Mouse (Mus musculus) kidney, adult 8-10 months (tissue): Measurements from ENCODE around the gene Bcl9.

Source experiments
- DNase-seq, 2 experiments: peaks; one replicate each; pipeline ENCODE4 v3.0.0; 2022

The Bcl9 gene

DNA sequence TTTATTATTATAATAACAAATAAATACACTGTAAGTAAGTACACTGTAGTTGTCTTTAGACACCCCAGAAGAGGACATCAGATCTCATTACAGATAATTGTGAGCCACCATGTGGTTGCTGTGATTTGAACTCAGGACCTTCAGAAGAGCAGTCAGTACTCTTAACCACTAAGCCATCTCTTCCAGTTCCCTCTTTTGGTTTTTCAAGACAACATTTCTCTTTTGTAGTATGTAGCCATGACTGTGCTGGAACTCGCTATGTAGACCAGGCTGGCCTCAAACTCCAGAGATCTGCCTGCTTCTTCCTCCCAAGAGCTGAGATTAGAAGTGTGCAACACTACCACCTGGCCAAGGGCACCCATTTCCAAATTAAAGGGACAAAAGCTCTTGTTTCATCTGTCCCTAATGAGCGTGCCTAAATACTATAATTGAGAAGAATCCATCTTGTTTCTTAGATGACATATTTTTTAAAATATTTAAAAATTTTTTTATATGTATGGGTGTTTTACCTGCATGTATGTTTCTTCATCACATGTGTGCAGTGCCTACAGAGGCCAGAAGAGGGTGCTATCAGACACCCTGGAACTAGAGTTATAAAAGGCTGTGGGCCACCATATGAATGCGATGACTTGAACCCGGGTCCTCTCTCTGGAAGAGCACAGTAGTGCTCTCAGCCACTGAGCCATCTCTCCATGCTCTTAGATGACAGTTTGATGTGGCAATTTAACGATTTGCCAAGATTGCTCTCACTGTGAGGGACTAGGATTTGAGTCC is 66.9 kb downstream of the Bcl9 start:
- DNase-seq, result no peak

DNA sequence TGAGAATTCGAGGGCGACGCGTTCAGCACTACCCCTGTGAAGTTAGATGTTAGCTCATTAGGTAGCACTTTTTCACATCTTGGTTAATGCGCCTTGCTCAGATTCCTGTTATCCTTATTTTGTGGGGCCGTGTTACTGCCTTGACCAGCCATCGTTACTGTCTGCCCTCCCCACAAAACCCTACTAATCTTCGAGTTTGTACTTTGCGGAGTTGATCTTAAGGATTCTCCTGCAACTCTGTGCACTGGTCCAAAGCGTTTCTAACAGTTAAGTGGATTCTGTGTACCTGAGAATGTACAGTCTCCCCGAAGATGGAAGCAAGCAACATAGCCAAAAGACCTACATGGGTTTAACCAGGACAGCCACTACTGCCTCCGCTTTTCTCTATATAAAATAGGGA is 69.3 kb downstream of the Bcl9 start:
- DNase-seq, result no peak

DNA sequence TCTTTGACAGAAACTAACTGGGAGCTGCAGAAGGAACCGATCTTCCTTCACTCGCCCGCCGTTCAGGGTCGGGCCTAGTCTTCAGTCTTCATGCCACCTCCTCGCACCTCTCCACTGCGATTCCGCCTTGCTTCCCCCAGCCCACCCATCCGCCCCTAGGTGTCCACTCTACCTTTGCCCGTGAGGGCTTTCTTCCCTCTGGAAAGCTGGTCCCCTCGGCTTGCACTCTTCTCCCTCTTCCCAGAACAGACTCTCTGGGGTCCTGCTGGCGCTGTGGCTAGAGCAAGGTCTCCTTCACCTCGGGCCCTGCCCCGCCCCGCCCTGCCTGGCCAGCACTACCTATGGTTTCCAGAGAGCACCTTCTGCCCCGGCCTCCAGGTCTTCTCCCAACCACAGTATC is 69.7 kb downstream of the Bcl9 start:
- peak in 1 of 2 experiments; percentile 38 for DNase-seq

DNA sequence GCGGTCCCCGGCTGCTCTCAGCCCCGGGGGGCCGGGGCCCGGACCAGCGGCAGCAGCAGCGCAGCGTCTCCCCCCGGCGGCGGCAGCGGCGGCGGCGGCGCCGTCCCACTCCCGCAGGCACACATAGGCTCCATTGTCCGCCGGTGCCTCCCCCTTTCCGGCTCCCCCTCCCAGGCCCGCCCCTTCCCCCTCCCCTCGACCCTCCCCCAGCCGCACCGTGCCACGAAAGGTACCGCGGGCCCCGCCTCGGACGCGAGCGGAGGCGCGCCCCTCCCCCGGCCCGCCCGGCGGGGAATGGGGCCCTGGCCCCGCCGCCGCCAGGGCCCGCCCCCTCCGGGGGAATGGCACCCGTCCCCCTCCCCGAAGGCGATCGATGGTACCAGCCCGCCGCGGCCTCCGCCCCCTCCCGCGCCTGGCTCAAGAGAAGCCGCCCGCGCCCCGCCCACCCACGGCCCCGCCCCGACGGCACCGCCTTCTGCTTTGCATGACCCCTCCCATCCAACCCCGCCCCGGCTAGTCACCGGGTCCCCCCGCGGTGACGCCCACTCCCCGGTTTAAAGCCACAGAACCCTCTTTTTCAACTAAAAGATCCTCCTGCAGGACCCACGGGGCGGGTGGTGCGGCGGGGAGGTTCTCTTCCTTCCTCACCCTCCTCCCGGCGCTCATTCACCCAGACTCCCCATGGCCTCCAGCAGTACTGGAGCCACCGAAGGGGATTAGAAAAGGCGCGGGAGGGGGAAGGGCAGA is 70.3 kb downstream of the Bcl9 start:
- peak; percentile 94 to 95 for DNase-seq

DNA sequence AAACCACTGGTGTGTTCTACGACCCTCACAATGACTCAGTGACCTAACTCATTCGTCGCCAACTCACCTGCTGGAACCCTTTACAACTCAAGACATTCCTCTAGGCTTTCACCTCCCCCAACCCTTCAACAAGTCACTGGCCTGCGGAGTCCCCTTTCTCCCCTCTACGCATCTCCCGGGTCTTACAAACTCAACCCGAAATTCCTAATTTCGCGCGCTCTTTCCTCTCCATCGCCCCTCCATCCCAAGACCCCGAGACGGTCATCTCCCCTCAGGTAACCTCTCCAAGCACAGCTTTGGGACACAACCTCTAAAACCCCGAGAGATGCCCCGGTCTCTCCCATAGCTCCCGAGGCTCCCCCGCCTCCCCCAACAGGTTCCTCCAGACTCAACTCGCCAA is 71.0 kb downstream of the Bcl9 start:
- DNase-seq, result no peak

DNA sequence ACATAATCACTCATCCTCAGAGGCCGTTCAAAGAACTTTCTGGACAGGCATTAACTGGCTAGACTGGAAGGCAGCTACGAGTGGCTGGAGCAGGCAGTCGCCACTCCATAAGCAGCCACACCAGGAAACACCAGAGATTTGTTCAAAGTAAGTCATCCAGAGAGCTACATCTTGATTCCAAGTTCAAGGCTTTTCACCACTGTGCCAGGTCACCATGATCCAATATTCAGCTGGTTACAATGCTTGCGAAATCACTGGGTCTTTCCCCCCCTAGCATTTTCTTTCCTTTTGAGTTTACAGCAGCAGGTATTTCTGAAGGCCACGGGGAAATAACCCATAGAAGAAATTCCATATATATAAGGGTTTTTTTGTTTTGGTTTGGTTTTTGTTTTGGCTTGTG is 72.5 kb downstream of the Bcl9 start:
- DNase-seq, result no peak

DNA sequence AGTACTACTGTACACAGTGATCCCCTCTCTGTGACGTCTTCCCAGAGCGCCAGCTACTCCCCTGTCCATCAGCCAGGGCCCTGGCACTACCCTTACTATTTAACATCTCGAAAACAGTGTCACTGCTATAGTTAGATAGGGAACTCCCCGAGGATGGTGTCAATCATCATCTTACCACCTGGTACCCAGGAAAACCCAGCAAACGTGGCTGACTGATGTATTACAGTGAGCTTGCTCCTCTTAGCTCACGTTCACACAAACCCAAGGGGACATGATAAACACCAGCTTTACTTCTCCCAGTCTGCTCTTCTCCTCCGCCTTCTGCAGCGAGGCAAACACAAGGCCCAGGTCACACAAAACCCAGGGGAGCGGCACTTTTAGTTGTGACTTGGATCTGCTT is 74.5 kb downstream of the Bcl9 start:
- no peak for DNase-seq

DNA sequence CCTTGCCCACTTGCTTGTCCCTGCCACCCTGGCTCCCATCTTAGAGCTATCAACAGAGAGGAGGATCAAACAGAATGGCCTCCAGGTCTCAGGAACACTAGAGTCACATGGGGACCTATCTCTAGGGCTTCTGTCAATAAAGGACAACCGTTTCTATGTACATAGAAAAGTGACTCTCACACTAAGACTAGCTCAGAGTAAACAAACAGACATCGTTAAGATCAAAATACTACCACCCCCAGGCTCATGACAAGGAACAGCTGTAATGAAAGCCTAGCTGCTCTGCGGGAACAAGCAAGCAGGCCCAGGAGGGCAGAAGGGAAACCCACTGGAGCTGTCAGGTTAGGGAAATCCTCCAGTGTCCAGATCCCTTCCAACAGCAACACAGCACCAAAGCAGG is 82.2 kb downstream of the Bcl9 start:
- DNase-seq, result no peak

DNA sequence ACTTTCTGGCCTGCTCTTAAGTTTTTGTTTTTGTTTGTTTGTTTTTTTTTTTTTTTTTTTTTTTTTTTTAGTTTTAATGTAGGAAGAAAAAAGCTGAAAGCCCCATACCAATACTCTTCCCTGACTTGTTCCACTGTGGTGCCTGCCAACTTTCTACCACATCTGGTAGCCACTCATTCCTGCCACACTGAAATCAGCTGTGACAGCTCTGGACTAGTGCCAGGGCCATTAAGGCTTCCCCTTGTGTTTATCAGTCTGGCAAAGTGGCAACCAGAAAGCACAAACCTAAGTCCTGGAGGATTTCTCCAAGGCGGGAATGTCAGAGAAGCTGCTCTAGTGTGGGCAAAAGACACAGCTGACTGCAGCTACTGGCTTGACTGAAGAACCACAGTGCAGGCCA is 83.3 kb downstream of the Bcl9 start:
- no peak for DNase-seq

DNA sequence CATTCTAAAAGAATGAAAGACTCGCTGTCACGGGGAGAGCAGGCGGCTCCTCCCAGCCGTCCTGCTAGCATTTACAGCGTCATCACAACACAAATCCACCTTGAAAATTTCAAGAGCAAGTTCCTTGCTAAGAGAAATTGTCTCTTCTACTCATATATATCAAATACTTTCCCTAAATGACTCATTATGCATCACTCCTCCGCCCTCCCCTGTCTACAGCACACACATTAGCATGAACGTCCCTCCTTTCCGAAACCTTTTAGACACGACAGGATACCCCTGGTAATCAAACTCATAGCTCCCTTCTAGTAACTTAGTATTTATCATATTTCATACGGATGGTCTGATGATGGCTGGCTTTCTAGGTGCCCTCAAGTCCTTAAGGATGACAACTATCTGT is 83.8 kb downstream of the Bcl9 start:
- DNase-seq, result no peak

DNA sequence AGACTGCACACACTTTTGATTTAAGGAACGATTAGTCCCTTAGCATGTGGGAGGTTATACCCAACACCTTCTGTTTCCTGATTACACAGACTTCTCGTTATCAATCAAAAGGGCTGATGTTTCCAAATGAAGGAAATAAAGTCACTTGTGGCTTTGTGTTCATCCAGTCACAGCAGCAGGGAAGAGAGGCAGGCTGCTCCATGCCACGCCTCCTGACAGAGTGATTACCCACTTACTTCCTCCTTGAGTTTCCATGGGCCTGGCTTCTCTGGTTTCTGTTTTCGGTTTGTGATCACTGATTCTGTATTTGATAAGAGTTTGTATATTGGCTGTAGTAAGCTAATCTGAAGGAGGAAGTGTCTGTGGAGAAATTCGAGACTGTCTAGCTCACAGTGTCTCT is 86.5 kb downstream of the Bcl9 start:
- no peak for DNase-seq

DNA sequence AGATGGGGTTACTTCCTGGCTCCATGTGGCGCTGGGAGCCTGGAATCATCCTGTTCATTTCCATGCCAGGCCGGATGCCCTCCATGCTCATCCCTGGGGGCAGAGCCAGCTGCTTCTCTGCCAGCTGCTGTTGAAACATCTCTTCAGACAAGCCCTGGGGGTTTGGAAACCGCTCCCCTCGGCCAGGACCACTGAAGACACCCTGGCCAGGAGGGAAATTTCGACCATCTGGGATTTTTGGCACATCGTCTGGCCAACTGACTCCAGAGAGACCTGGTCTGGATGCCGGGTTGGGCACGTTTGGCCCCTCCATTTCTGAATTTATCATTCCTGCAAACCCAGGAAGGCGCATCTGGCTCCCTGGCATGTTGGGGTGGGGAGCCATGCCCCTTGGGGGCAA is 88.4 kb downstream of the Bcl9 start:
- DNase-seq, result no peak

DNA sequence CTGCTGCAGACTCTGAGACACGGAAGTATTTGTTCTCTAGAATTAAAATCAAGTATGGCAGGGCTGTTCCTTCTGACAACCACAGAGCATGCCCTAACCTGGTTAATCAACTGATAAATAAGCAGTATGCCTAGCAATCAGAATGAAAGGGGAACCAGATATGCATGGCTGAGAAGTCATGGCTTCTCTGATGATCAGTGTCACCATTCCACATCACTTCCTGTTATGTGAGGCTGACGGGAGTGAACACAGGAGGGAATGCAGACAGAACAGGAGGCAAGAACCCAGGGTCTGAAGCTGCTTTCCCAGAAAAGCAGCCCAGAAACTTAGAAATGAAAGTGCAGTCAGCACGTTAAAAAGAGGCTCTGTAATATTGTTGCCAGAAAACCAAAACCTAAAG is 91.2 kb downstream of the Bcl9 start:
- no peak for DNase-seq

DNA sequence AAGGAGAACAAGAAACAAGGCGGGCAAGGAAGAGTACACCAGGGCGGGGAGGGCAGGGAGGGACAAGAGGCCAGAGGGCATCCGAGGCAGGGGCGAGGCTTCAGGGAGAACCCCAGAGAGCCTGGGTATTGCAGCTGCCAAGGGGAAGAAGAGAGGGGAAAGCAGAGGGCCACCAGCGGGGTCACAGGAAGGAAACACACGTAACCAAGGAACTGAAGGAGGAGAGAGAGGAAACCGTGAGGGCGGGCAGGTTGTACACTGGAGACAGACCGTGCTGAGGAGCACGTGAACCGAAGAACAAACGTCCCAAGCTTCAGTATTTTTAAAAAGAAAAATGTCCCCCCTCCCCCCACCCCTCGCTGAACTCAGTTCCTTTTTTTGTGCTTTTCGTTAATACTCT is 93.8 kb downstream of the Bcl9 start:
- no peak for DNase-seq

DNA sequence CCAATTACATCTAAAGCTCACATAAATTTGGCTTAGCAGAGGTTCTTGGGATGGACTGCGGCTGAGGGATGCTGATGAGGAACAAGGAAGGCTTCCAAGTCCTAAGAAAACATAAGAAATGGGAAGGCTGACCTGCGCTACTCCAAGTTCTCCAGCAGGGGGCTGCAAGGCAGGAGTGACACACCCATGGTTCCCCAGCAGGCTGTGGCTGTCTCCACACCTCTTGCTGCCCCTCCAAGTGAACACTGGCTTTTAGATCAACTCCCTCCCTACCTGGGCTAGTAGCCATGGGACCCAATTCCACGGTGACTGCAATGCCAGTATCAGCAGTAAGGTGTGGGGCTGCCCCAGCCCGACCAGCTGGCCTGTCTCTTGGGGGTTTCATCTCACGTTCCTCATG is 95.8 kb downstream of the Bcl9 start:
- peak; percentile 36 to 55 for DNase-seq

DNA sequence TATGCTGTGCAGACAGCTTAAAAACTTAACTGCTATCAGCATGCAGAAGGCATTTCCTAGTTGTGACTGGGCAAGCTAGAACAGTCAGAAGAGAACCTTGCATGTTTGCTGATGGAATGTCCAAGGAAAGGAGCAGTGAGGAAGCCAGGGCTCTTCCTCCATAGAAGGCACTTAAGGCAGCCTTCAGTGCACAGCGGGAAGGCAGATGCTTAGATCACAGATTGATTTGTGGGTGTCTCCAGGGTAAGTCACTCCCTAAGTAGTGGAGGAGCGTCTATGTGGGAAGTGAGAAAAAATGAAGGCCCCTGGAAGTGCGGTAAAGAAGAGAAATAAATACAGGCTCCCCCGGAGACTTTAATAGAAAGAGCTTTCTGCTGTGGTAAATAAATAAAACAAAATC is 98.5 kb downstream of the Bcl9 start:
- no peak for DNase-seq

DNA sequence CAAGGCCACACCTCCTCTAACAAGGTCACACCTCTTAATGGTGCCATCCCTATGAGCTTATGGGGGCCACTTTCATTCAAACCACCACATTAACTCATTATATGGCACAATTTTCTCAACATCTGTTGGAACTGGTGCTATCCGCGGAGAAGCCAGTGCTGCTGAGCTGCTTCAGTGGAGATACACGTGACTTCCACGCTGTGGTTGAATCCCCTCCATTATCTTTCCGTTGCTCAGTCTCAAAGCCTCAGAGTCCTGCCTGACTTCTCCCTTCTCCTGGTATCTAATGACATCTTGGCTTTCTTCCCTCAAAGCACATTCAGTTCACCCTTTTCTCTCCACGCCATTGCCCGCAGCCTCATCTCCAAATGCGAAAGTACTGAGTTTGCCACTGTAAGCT is 101.1 kb downstream of the Bcl9 start:
- no peak for DNase-seq

DNA sequence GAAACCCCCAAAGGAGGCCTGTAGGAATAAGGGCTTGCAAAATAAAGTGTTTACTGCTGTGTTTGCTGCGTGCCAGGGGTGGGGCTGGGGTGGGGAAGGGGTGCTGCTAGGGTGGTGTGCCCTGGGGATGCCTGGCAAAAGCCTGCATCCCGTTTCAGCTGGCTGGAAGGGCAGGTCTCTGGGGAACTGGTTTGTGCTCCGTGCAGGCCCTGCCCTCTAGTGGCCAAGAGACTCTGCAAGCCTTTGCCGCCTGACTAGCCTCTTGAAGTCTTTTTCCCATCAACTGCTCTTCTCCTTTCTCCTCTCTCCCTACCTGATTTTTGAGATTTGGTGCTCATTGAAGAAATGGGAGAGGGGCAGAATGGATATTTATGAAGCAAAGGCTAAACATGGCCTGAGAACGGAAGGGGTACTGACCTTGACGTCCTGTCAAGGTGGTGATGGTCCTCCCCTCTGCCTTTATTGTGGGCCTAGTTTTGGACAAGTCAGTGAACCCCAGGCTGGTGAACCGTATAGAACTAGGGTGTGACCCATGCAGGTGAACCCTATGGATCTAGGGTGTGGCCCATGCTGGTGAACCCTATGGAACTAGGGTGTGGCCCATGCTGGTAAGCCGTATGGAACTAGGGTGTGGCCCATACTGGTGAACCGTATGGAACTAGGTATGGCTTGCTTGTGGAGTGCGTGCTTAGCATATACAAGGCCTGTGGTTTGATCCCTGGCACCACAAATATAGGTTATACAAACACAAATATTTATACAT is 112.4 kb downstream of the Bcl9 start:
- DNase-seq, result peak; percentile 64 to 78

DNA sequence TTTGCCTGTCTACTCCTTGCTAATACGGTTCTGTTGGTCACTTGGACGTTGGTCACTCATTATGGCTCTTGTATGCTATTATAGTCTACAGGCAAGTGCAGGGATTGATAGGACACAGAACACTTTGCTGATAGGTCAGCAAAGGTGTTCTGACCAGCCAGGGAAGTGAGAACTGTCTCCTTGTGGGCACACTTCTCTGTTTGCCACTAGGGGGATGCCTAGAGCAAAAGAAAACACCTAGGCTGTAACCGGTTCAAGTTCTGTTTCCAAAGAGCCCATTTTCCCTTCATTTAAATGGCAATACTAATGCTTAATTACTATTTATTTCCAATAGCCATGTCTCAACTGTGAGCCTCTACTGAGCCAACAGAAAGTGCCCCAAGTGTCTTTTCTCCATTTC is 113.9 kb downstream of the Bcl9 start:
- no peak for DNase-seq

DNA sequence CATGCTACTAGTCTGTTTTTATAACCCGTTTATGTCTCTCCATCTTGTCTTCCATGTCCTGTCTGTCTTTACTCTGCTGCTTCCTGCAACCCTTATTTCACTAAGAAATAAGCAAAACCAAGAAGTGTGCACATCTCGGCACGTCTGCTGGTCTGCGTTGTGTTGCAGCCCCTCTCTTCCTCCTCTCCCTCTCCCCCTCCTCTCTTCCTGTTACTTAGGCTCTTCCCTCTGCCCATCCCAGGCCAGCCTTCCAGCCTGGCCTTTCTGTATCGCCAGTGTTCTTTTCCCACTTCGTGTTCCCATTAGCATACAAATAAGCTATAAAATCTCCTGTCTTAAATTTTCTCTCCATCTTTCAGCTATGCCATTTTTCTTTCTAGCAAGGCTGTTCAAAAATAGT is 117.2 kb downstream of the Bcl9 start:
- DNase-seq, result no peak

DNA sequence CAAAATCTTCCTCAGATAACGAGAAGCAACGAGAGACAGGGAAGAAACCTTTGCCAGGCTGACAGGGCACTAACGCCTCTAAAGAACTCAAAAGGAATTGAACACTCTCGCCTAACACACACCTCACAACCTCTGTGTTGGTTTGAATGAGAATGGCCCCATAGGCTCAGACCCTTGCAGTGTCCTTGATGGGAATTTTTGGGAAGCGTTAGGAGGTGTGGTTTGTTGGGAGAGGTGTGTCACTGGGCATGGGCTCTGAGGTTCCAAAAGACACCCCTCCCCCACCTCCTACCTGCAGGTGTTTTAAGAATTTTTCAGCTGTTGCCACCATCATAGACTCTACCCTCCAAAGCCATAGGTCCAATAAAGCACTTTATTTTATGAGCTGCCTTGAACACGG is 118.8 kb downstream of the Bcl9 start:
- no peak for DNase-seq

DNA sequence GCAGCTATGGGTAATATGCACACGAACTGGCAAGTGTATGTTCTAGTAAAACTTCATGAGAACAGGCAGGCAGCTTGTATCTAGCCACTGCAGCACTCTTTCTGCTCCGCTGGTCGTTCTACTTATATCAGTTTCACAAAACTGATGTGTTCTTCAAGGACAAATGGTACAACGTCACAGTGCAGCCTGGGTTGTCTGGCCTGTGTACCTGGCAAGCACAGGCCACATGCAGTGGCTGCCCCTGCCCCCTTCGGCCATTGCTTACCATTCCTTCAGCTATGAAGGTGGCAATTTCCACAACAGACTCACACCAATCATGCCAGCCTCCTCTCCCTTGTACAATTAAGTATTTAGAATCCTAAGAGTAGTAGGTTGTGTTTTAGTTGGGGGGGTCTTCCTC is 125.1 kb downstream of the Bcl9 start:
- no peak for DNase-seq

DNA sequence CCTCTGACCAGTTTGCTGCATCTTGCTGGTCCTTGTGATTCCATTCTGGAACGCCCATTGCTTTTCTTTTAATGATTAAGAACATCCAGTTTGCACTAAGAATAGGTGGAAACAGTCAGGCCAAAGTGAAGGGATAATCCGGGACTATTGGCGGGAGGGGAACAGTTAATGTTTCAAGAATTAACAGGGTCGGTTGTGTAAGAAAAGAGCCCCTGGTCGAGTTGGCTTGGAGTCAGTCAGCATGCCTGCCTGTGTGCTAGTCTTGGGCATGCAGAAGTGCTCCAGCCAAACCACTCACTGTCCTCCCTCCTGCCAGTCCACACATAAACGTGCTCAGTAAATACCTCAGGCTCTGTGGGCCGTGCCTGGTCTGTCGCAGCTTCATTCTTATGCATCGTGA is 125.5 kb downstream of the Bcl9 start:
- peak; percentile 83 to 93 for DNase-seq

DNA sequence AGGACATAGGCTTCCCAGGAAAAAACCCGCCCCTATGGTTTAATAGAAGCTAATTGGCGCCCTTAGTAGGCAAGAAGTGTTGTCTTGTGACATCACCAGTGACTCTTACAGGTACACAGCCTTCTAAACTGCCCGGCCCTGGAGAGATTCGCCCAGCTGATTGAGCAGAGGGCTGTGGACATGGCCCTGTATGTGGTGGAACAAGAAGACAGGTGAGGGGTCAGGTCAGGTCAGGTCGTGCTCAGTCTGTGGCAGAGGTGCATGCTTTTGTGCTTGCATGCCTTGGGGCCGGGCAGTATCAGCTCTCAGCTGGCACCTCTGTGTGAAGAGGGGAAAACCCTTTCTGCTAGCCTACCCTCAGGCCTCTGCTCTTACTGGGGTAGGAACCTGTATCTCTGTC is 126.2 kb downstream of the Bcl9 start:
- peak; percentile 27 to 37 for DNase-seq
